Mouse (Mus musculus) thymus, postnatal 0 days (tissue): ENCODE measurements around the gene Olfr596. TPM values are rescaled to one million over a fixed set of nuclear protein-coding genes. Genes with fewer than 3 reads are reported as not detected.
"Not testable (repeated sequence)": the region's sequence is repeated elsewhere in the genome, so short reads cannot be mapped to it uniquely, and the experiment has no call there.

ENCODE experiments used
- DNase-seq: peaks from one replicate; pipeline ENCODE4 v3.0.0-alpha.2; 2015; ENCODE audit warnings: low spot score
- microRNA-seq: library from miRNA; unstranded; fragments of <30 nt; microRNA quantifications from one replicate; pipeline ENCODE4, GENCODE M21; 2016; ENCODE audit warnings: borderline number of aligned reads
- polyA plus RNA-seq: library from polyadenylated mRNA; unstranded; fragments of >200 nt; fragmentation: Nextera tagmentation; extraction: Ambion mirVana; gene quantifications from 2 replicates; pipeline ENCODE4 v1.2.1, GENCODE M21; 2015

Olfr596 gene
- polyA plus RNA-seq: not detected in 2 replicates

- not testable (repeated sequence) for DNase-seq
Measured at GRCm38 (mm10) chr7:103305348-103305747, at the start of gene Olfr596. TSS of gene Olfr596 (plus strand) at chr7:103305648.

- DNase-seq: not testable (repeated sequence)
Measured at GRCm38 (mm10) chr7:103316015-103316414, 10.6 kb downstream of the Olfr596 start, which contains the start of gene Olfr597. TSS of gene Olfr597 (plus strand) at chr7:103316315.

GRCm38 (mm10) chr7:103323268-103323667, 17.8 kb downstream of the Olfr596 start, which contains the start of gene Olfr598:
TSS of gene Olfr598 (plus strand) at chr7:103323568.
- no peak for DNase-seq

DNA sequence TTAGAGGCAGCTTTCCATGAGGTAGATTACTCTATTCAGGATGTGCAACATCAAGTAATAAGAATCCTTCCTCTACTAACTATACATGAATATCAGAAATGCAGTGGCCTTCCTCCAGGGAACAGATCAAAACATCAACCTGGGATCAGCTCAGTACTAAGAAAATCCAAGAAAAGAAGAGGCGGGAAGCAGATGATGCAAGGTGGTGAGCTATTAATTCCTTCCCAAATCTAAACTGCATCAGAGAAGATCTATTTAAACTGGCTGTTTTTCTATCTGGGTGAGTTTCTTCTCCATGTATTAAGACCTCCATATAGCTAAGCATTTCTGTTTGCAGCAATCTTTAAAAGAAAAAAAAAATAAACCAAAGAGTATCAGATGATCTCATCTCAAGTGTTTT, 30.2 kb downstream of the Olfr596 start, which contains the start of gene Olfr599:
Gene Olfr599, plus strand, starts transcription at position 301 of the 400 bp plus-strand sequence.
- DNase-seq: no peak

DNA sequence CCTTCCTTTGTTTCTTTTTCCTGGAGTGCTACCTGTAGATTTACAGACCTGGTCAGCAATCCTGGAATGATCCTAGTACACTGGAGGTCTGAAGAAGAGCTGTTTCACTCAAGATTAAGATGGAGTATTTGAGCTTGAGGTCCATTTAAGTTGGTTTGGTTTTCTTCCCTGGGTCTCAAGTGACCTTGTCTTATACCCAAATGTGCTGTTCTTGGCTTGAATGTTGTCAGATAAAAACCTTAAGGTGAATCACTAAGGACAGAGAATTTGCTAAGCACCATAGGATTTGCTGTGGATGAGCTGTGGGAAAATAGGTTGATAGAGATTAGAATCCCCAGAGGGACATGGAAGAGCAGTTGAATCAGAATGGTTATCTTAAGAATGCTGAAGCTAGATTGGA, 44.1 kb downstream of the Olfr596 start, which contains the start of gene Olfr600:
Gene Olfr600, minus strand, starts transcription at position 101 of the 400 bp plus-strand sequence.
- DNase-seq: no peak

Small RNA genes lying within 50 kb of the gene (microRNA-seq; reads per million reads assigned to microRNA genes)
- gene Gm23550 (not detected), gene Gm25171 (not detected)

Other genes with a start within 250 kb of the Olfr596 start
- not detected in 2 replicates for gene Olfr584, start 223.8 kb upstream of the Olfr596 start, polyA plus RNA-seq
- not detected in 2 replicates for gene Olfr585, start 207.9 kb upstream of the Olfr596 start, polyA plus RNA-seq
- gene Olfr586, start 180.0 kb upstream of the Olfr596 start, polyA plus RNA-seq: not detected in 2 replicates
- not detected in 2 replicates for gene Olfr588-ps1, start 164.8 kb upstream of the Olfr596 start, polyA plus RNA-seq
- gene Olfr589, start 149.3 kb upstream of the Olfr596 start, polyA plus RNA-seq: not detected in 2 replicates
- not detected in 2 replicates for gene Olfr591, start 127.3 kb upstream of the Olfr596 start, polyA plus RNA-seq
- not detected in 2 replicates for gene Olfr592, start 120.8 kb upstream of the Olfr596 start, polyA plus RNA-seq
- not detected in 2 replicates for gene Olfr593, start 93.8 kb upstream of the Olfr596 start, polyA plus RNA-seq
- not detected in 2 replicates for gene Olfr594, start 88.7 kb upstream of the Olfr596 start, polyA plus RNA-seq
- gene Usp17ld, start 53.1 kb upstream of the Olfr596 start, polyA plus RNA-seq: not detected in 2 replicates
- gene Olfr597, start 10.7 kb downstream of the Olfr596 start, polyA plus RNA-seq: not detected in 2 replicates
- not detected in 2 replicates for gene Olfr598, start 17.9 kb downstream of the Olfr596 start, polyA plus RNA-seq
- gene Olfr599, start 30.3 kb downstream of the Olfr596 start, polyA plus RNA-seq: not detected in 2 replicates
- not detected in 2 replicates for gene Olfr600, start 44.0 kb downstream of the Olfr596 start, polyA plus RNA-seq
- not detected in 2 replicates for gene Olfr601, start 57.0 kb downstream of the Olfr596 start, polyA plus RNA-seq
- not detected in 2 replicates for gene Olfr603, start 80.5 kb downstream of the Olfr596 start, polyA plus RNA-seq
- gene Usp17lc, start 109.4 kb downstream of the Olfr596 start, polyA plus RNA-seq: not detected in 2 replicates
- gene Olfr605, start 139.8 kb downstream of the Olfr596 start, polyA plus RNA-seq: not detected in 2 replicates
- gene Olfr606, start 143.4 kb downstream of the Olfr596 start, polyA plus RNA-seq: not detected in 2 replicates
- gene Olfr607, start 158.5 kb downstream of the Olfr596 start, polyA plus RNA-seq: not detected in 2 replicates
- not detected in 2 replicates for gene Olfr608, start 164.2 kb downstream of the Olfr596 start, polyA plus RNA-seq
- not detected in 2 replicates for gene Olfr609, start 192.4 kb downstream of the Olfr596 start, polyA plus RNA-seq
- gene Olfr610, start 206.5 kb downstream of the Olfr596 start, polyA plus RNA-seq: not detected in 2 replicates
- not detected in 2 replicates for gene Olfr611, start 215.2 kb downstream of the Olfr596 start, polyA plus RNA-seq
- gene Olfr612, start 237.1 kb downstream of the Olfr596 start, polyA plus RNA-seq: not detected in 2 replicates
- gene Olfr613, start 242.4 kb downstream of the Olfr596 start, polyA plus RNA-seq: not detected in 2 replicates